Mouse (Mus musculus) erythroid progenitor cell, adult 5-6 weeks (primary cell): ENCODE data around the gene Nudt4. TPM values are rescaled to one million over a fixed set of nuclear protein-coding genes. Genes with fewer than 3 reads are reported as not detected.

Experiments
- ATAC-seq: replicated peaks from 2 replicates; pipeline ENCODE4 v1.8.0; 2016; ENCODE audit warnings: moderate number of reproducible peaks, mild to moderate bottlenecking, moderate TSS enrichment, inconsistent platforms; ENCODE audit not compliant: poor library complexity, low FRiP score, severe bottlenecking
- total RNA-seq, 2 experiments: library from RNA; stranded (forward) in 1 of 2; stranded (reverse) in 1 of 2; fragments of 150-400 nt in 1 of 2; fragments of 186-747, 209-891 nt in 1 of 2; gene quantifications; 2 replicates each; pipeline versions ENCODE4 v1.2.3 to v1.2.4; 2015 to 2017; ENCODE audit warnings: low replicate concordance in 2 of 2

Nudt4 gene
- total RNA-seq, 2 experiments from 2014 or later: 296 to 342 TPM

DNA sequence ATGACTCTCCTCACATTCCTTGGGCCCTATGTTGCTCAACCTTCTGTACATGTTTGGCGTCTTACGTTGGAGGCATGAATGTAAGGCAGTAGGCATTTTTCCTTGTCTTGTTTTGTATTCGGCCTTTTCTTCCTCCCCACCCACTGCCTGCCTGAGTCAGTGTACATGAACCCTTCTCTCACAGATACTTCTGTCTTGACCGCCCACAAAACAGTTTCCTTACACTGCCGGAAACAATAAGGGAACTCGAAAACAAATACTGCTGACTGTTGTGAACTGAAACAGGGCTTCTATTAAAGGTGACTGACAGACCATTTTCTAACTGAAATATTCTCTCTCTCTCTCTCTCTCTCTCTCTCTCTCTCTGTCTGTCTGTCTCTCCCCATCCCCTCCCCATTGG is 55.2 kb downstream of the Nudt4 start:
- no peak for ATAC-seq

DNA sequence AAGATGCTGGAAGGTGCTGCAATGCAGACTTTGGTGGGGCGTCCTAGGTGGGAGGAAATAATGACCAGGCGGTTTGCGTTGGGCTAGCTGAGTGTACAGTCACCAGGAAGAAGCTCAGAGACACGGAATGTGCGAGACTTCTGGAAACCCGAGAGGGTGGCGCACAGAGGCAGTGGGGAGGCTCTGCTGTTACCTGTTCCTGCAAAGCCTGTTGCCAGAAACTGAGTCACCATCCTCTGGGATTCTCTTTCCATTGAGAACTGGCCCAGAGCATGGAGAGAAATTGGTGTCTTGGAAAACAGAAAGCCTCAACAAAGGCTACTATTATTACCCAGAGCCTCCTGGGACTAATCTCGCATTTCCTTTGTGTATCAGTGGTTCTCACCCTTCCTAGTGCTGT is 55.8 kb downstream of the Nudt4 start:
- no peak for ATAC-seq

DNA sequence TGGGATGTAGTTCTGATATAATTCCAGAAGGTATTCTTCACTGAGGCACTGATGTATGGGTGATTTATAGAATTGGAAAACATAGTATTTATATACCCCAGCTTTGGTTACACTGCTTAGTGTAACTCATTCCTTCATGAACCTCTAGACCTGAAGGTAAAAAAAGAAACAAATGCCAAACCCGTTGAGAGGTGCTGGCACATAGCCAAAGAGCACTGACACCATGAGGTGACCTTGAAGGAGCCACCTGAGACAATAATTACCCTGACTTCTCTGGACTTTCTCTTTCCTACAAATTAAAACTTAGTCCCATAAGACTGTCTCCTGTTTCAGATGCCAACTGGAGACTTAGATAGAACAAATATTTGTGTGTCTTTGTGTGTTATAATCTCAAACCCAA is 59.6 kb downstream of the Nudt4 start:
- no peak for ATAC-seq

DNA sequence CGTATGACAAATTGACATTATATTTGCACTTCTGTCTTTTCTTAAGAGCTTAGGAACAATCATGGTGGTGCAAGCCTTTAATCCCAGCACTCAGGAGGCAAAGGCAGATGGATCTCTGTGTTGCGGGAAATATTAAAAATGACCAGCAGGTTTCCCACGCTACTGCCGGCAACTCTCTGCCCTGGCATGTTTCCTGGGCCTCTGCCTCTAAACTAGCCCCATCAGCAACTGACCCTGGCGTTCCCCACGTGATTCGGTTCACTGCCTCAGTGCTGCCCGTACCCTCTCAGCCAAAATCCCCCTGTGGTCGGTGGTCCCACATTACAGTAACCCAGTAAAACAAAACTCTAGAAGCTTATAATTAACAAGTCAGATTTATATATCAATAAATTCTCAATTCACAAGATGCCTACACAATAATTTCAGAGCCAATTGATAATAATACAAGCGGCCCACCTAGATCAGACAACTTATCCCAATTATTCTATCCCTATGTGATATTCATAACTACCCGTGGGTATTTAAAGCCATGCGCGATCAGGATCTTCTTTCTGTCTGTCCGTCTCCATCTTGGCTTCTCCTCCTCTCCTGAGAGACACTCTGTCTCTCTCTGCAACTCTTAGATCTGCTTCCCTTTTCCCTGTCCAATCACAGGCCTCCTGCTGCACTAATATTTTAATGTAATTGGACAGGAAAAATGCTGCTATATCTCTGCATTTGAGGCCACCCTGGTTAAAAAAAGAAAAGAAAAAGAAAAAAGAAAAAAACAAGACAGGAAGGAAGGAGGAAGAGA is 60.3 kb downstream of the Nudt4 start:
- ATAC-seq: no peak

DNA sequence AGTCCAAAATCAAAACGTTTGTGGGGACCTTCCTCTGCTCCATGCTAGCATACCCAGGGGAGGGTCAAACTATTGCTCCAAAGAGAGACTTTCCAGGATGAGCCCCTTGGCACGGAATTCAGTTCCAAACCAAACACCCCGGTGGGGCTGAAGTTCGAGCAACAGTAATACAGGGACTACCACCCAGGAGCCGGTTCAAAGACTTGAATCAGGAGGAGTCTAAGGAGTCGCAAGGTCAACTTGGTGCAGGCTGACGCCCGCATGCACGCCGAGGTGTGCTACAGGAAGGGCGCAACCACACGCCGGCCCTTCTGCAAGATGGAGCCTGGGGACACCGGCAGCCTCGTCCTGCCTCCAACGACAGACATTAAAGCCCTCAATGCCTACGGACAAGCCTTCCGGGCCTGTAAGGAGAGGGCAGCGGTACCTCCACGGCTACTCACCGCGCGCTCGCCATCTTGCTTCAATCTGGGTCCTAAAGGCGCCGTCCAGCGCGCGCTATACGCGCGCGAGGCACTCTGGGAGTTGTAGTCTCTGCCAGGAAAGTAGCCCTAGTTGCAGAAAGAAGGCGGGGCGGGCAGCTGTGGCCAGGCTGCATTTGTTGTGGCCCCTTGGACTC is 62.4 kb downstream of the Nudt4 start, which contains the start of gene Mrpl42:
Gene Mrpl42 (minus strand): TSS at position 478 of the 619 bp plus-strand sequence.
- peak; percentile 100 for ATAC-seq

DNA sequence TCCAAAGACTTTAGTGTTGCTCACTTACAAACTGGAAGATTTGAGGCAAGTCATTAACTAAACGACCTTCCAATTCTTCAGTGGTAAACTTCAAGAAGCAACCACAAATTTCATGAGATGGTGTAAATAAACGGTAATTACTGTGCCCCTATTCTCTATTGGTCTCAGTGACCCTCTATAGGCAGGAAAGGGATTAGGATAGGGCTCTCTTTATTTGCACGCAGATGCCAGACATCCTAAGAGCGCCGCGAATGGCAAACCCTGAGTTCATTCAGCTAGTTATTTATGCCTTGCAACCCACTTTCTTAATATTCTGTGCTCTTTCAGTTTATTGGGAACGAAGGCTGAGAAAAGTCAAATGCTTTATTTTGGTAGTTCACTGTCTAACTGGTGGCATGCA is 62.9 kb downstream of the Nudt4 start:
- no peak for ATAC-seq

Other genes with a start within 250 kb of the Nudt4 start
- gene Cradd, start 240.0 kb downstream of the Nudt4 start, total RNA-seq (2015; ENCODE audit: low replicate concordance): 0.84 and 1.1 TPM in 2 replicates
- 1.5 TPM in 1 of 2 replicates, not detected in the other for gene Cradd, start 240.0 kb downstream of the Nudt4 start, total RNA-seq (2017; ENCODE audit: low replicate concordance)
- not detected in 2 replicates for gene Socs2, start 147.0 kb downstream of the Nudt4 start, total RNA-seq (2015; ENCODE audit: low replicate concordance)
- not detected in 2 replicates for gene Socs2, start 147.0 kb downstream of the Nudt4 start, total RNA-seq (2017; ENCODE audit: low replicate concordance)
- 72.5 and 85.8 TPM in 2 replicates for gene Mrpl42, start 62.2 kb downstream of the Nudt4 start, total RNA-seq (2015; ENCODE audit: low replicate concordance)
- gene Mrpl42, start 62.2 kb downstream of the Nudt4 start, total RNA-seq (2017; ENCODE audit: low replicate concordance): 31.6 and 34.5 TPM in 2 replicates
- gene Ube2n, start 49.0 kb downstream of the Nudt4 start, total RNA-seq (2015; ENCODE audit: low replicate concordance): 183 and 257 TPM in 2 replicates
- gene Ube2n, start 49.0 kb downstream of the Nudt4 start, total RNA-seq (2017; ENCODE audit: low replicate concordance): 59.2 and 65.6 TPM in 2 replicates
- gene Anapc15-ps, start 109.3 kb upstream of the Nudt4 start, total RNA-seq (2015; ENCODE audit: low replicate concordance): not detected in 2 replicates
- gene Anapc15-ps, start 109.3 kb upstream of the Nudt4 start, total RNA-seq (2017; ENCODE audit: low replicate concordance): not detected in 2 replicates